Mouse (Mus musculus) limb, embryonic 15.5 days (tissue): Measurements from ENCODE around the gene Pdgfra. TPM values are rescaled to one million over a fixed set of nuclear protein-coding genes. Genes with fewer than 3 reads are reported as not detected.

Source experiments
- ATAC-seq: fragments of 200-750 bp; cut with Nextera tagmentation; 2 replicates; pipeline ENCODE4 v1.8.0; 2017; ENCODE audit warnings: low read depth, moderate TSS enrichment; ENCODE audit not compliant: insufficient number of reproducible peaks, low FRiP score, low TSS enrichment
- H3K27ac ChIP-seq: fragments of 300-500 bp; sonication (generic); 2 replicates; pipeline ENCODE4 v1.5.1; 2015; ENCODE audit warnings: moderate library complexity, mild to moderate bottlenecking, inconsistent platforms
- H3K27me3 ChIP-seq: fragments of 300-500 bp; sonication (generic); 2 replicates; pipeline ENCODE4 v1.6.1; 2015; ENCODE audit warnings: inconsistent platforms
- H3K36me3 ChIP-seq: fragments of 300-500 bp; sonication (generic); 2 replicates; pipeline ENCODE4 v1.6.1; 2015; ENCODE audit warnings: inconsistent platforms
- H3K4me1 ChIP-seq: fragments of 300-500 bp; sonication (generic); 2 replicates; pipeline ENCODE4 v1.6.1; 2015; ENCODE audit warnings: inconsistent platforms
- H3K4me2 ChIP-seq: fragments of 300-500 bp; sonication (generic); 2 replicates; pipeline ENCODE4 v1.6.1; 2015; ENCODE audit warnings: mild to moderate bottlenecking, inconsistent platforms
- H3K4me3 ChIP-seq: fragments of 300-500 bp; sonication (generic); 2 replicates; pipeline ENCODE4 v1.5.1; 2015; ENCODE audit warnings: mild to moderate bottlenecking, inconsistent platforms
- H3K9ac ChIP-seq: fragments of 300-500 bp; sonication (generic); 2 replicates; pipeline ENCODE4 v1.6.1; 2015; ENCODE audit warnings: inconsistent platforms
- H3K9me3 ChIP-seq: fragments of 300-500 bp; sonication (generic); 2 replicates; pipeline ENCODE4 v1.6.1; 2016; ENCODE audit warnings: inconsistent platforms
- WGBS: fragments of 180-500 bp; shearing (Covaris S2); methylation state at CpG from one replicate; pipeline ENCODE4 v1.1.7; 2015; 5-methylcytosine and 5-hydroxymethylcytosine counted together
- microRNA-seq: library from miRNA; unstranded; fragments of <30 nt; microRNA quantifications from one replicate; pipeline ENCODE4, GENCODE M21; 2016
- polyA plus RNA-seq: library from polyadenylated mRNA; unstranded; fragments of >200 nt; fragmentation: Nextera tagmentation; extraction: Ambion mirVana; gene quantifications from 2 replicates; pipeline ENCODE4 v1.2.1, GENCODE M21; 2015

Pdgfra gene
- polyA plus RNA-seq, 1 experiment from 2014 or later, result 96.9 TPM

DNA sequence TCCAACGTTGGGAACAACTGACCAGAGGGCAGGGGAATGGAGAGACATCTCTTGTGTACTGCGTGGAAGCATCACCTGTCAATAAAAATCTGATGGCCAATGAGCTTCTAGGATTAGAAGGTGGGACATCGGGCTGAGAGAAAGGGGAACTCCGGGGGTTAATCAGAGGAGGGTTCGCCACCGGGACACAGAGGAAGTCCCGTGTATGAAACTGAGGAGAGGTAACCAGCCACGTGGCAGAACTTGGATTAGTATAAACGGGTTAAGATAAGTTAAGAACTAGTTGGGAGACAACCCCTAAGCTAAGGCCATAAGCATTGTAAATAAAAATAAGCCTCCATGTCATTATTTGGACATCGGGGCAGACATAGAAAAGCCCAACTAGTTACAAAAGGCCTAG, 69.5 kb downstream of the Pdgfra start:
- no peaks in the 10 kb centered on the region for H3K9me3 ChIP-seq
- H3K27ac ChIP-seq, result no peak overlapping the region
- H3K36me3 ChIP-seq, result no peaks in the 10 kb centered on the region
- H3K4me2 ChIP-seq, result no peak overlapping the region
- WGBS, result 80% methylated on average over 10 of the region's 10 CpGs
- no peak overlapping the region for H3K9ac ChIP-seq
- no peak for ATAC-seq
- no peaks in the 10 kb centered on the region for H3K27me3 ChIP-seq
- H3K4me3 ChIP-seq, result no peak overlapping the region
- no peaks in the 10 kb centered on the region for H3K4me1 ChIP-seq

- no peak overlapping the region for H3K27ac ChIP-seq
- no peak for ATAC-seq
- no peak overlapping the region for H3K9ac ChIP-seq
- H3K27me3 ChIP-seq, result no peaks in the 10 kb centered on the region
- H3K4me1 ChIP-seq, result no peaks in the 10 kb centered on the region
- no peaks in the 10 kb centered on the region for H3K36me3 ChIP-seq
- H3K4me2 ChIP-seq, result no peak overlapping the region
- 72% methylated on average over 10 of the region's 10 CpGs for WGBS
- H3K9me3 ChIP-seq, result no peaks in the 10 kb centered on the region
- no peak overlapping the region for H3K4me3 ChIP-seq
These were observed 70.6 kb downstream of the Pdgfra start for GRCm38 (mm10) chr5:75222491-75223265.

DNA sequence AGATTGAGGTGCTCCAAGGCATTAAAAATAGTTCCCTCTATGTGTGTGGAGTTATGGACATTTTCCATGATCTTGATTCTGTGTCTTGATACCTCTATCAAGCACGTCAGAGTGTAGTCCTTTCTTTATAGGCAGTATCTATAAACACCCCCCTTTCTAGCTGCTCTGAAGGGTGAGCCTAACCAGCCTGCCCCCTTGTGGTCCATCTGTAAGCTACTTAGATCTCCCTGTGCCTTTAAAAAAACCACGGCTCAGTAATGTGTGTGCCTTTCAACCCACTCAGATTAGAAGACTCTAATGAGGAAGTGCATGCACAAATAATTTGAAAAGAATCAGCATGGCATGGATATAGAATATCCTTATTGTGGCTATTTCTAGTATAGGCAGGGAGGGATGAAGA, 86.3 kb downstream of the Pdgfra start:
- Histone ChIP-seq H3K4me2 (no peak overlapping the region), H3K9me3 (no peaks in the 10 kb centered on the region), H3K4me1 (no peaks in the 10 kb centered on the region), H3K4me3 (no peak overlapping the region), H3K27ac (no peak overlapping the region), H3K27me3 (no peaks in the 10 kb centered on the region), H3K36me3 (no peaks in the 10 kb centered on the region), H3K9ac (no peak overlapping the region)
- no peak for ATAC-seq
- WGBS, result 37% methylated on average over 2 of the region's 2 CpGs

DNA sequence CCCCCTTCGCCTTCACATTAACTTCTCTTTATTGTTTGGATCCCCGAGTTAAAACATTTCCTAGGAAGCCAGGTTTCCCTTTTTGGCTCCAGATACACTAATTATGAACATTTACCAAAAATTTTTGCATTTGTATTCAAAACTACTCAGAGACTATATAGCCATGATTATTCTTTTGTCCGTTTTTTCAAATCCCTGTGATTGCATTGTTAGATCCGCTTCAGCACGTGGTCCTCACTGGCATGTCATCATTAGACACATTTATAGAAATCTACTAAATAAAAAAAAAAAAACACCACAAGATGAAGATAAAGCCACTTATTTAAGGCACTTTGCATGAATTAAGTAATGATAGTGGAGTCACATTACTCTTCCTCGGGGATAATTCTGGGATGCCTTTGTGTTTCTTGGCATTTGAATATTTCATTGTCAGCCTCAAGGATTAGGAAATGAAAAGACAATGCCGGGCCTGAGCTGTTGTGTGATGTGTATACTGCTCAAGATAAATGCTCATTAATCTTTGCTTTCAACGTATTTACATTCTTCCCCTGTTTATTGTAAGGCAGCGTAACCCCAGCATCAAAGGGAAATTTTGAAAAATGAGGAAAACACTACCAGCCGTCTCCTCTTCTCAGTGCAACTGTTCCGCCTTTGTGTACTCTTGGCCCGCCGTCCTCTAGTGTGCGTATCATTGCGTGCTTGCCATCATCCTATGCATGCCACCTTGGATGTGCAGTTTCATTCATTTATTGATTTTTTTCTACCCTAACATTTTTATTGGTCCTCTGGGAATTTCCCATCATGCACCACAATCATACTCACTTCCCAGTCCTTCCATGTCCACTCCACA, 87.1 kb downstream of the Pdgfra start:
- 86% methylated on average over 15 of the region's 15 CpGs for WGBS
- no peaks in the 10 kb centered on the region for H3K27me3 ChIP-seq
- H3K4me3 ChIP-seq, result no peak overlapping the region
- H3K36me3 ChIP-seq, result no peaks in the 10 kb centered on the region
- no peak overlapping the region for H3K27ac ChIP-seq
- H3K4me1 ChIP-seq, result no peaks in the 10 kb centered on the region
- no peaks in the 10 kb centered on the region for H3K9me3 ChIP-seq
- H3K4me2 ChIP-seq, result no peak overlapping the region
- H3K9ac ChIP-seq, result no peak overlapping the region
- ATAC-seq, result no peak

- ATAC-seq, result no peak
- Histone ChIP-seq H3K4me3 (no peak overlapping the region), H3K36me3 (no peaks in the 10 kb centered on the region), H3K4me1 (peaks cover 9% of the 10 kb centered on the region; the same call in 1 of the 2 replicates), H3K27ac (no peak overlapping the region), H3K27me3 (no peaks in the 10 kb centered on the region), H3K9ac (no peak overlapping the region), H3K9me3 (no peaks in the 10 kb centered on the region), H3K4me2 (peak overlapping the region; percentile 6; the same call in 1 of the 2 replicates)
- WGBS, result 31% methylated on average over 25 of the region's 25 CpGs
These were observed 95.1 kb downstream of the Pdgfra start for GRCm38 (mm10) chr5:75247070-75247740.

Small RNAs within 50 kb of the gene (microRNA-seq; reads per million reads assigned to microRNA genes)
- 1.4 reads per million for gene Mir7025

Other genes with a start within 250 kb of the Pdgfra start
- 25.1 and 32.1 TPM in 2 replicates for gene Chic2, start 107.5 kb upstream of the Pdgfra start, polyA plus RNA-seq
- not detected in 2 replicates for gene Gsx2, start 76.7 kb upstream of the Pdgfra start, polyA plus RNA-seq